Mouse (Mus musculus): Measurements from ENCODE around the gene Fam83f.

DNA sequence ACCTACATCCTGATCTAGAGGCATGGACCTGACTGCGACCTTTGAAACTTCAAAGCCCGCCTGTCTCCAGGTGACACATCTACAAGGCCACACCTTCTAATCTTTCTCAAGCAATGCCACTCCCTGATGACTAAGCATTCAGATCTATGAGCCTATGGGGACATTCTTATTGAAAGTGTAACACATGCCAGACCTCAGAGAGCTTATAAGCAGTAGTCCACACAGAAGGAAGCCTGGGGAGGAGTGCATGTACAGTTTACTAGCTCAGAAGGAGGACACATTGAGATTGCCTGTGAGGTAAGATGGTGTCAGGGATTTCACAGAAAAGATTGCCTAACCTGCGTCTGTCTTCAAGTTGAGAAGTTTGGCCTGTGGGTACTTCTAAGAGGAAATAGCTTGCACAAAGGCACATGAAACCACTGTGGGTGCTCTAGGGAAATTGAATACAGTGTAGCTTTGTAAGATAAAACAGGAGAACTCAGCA, 71.4 kb downstream of the Fam83f start:
- TF ChIP-seq CTCF (IDR thresholded peaks at IDR 0.05; ENCODE audit: extremely low read depth, insufficient read depth, low read length) (no peak), POLR2A (IDR thresholded peaks at IDR 0.05; ENCODE audit: extremely low read depth, insufficient read depth, low read length) (no peak)

Measured in cortical plate, adult 2 months (tissue).